In genomic region chr19:4012432-4013022, GRCm38 (mm10) we compare ENCODE assay signal across 8 mouse cellular contexts. TPM values are rescaled to one million over a fixed set of nuclear protein-coding genes. Genes with fewer than 3 reads are reported as not detected.
A peak's percentile ranks its signal among the peaks of the same experiment; 100 is the strongest.
DNase-seq lines count a peak whose midpoint lies in the region; ATAC-seq lines count a peak whose summit lies in the region.

TSS of gene Ndufv1 (minus strand) at chr19:4012806.

- H3K4me3 ChIP-seq in intestine, embryonic 14.5 days (ENCODE audit: low read depth, low read length): peak within 1 kb of the TSS; percentile 69

- peaks cover 9% of the 10 kb centered on the region; the same call in 1 of the 2 replicates for H3K4me1 ChIP-seq in intestine, embryonic 14.5 days (replicated peaks; ENCODE audit: control insufficient read depth, insufficient read depth, low read length)

- H3K4me2 ChIP-seq in intestine, embryonic 14.5 days (ENCODE audit: low read length): peak within 1 kb of the TSS; percentile 61

- H3K36me3 ChIP-seq in intestine, embryonic 14.5 days (ENCODE audit: control insufficient read depth, insufficient read depth, low read length): peaks cover 29% of the 10 kb centered on the region

- peak; percentile 99 for ATAC-seq in intestine, embryonic 14.5 days (replicated peaks; ENCODE audit: low FRiP score, low TSS enrichment, low read depth)

- H3K27ac ChIP-seq in intestine, embryonic 14.5 days (ENCODE audit: low read depth): peak within 1 kb of the TSS; percentile 59; the same call in 1 of the 2 replicates

- peak within 1 kb of the TSS; percentile 61 for H3K9ac ChIP-seq in intestine, embryonic 14.5 days (ENCODE audit: low read length)

- intact Hi-C loops in left cerebral cortex, postnatal 14 days (cut with DNase I): loop anchor here (1.0 kb wide), 1 partner anchor 66 kb away; no protein-coding TSS in a partner anchor

- WGBS in intestine, embryonic 14.5 days: under 1% methylated on average over 45 of the region's 45 CpGs

- peak; percentile 87 for DNase-seq in adrenal gland, adult 18-20 months (ENCODE audit: low spot score in 2 of 2)
- peak; percentile 99 for DNase-seq in embryo, embryonic 11 days
- peak; percentile 98 for DNase-seq in gastrocnemius, postnatal 25 days
- peak; percentile 96 for DNase-seq in intestine, embryonic 14.5 days (ENCODE audit: low spot score)
- DNase-seq in left cerebral cortex, postnatal 14 days (ENCODE audit: low spot score in 2 of 2): peak; percentile 98 to 99
- peak; percentile 98 for DNase-seq in mesoderm, embryonic 11.5 days (ENCODE audit: low read depth, low spot score)
- DNase-seq in right cerebral cortex, postnatal 36 days (ENCODE audit: low spot score in 2 of 2): peak; percentile 98 to 99
- DNase-seq in yolk sac, embryonic 10.5 days (ENCODE audit: low spot score): peak; percentile 98

- H3K27me3 ChIP-seq in intestine, embryonic 14.5 days (replicated peaks; ENCODE audit: control insufficient read depth, insufficient read depth, low read length): no peaks in the 10 kb centered on the region

- H3K9me3 ChIP-seq in intestine, embryonic 14.5 days (ENCODE audit: control insufficient read depth, low read length): no peaks in the 10 kb centered on the region

RNA-seq across cellular contexts. Expression of gene Ndufv1, which starts in this region (rescaled TPM):
- 100 to 1,000 TPM; 359 to 601 TPM for total RNA-seq in adrenal gland, adult 18-20 months (2021)
- total RNA-seq in gastrocnemius, postnatal 25 days (2021): 100 to 1,000 TPM; 412 to 474 TPM
- 247 and 248 TPM in 2 replicates for polyA plus RNA-seq in intestine, embryonic 14.5 days (2014; fragmentation: Nextera tagmentation; extraction: Ambion mirVana)
- total RNA-seq in left cerebral cortex, postnatal 14 days (2021): 100 to 1,000 TPM; 227 to 231 TPM

Comparison
In these comparisons a context has a peak if more than half of its experiments do, and no peak if none do; other contexts are left out.
1. Peak in every context shown above with its lines: DNase-seq, ATAC-seq, H3K4me3 ChIP-seq and H3K27ac ChIP-seq.